Mouse (Mus musculus) T-helper 2 cell (primary cell): ENCODE results near the gene Rbm19.

Source experiments
- in situ Hi-C: fragments of 300-600 bp; cut with MboI, MseI; formaldehyde crosslinking; loops from one replicate; pipeline ENCODE4 v1.15.1; 2025; ENCODE audit warnings: high pct_unique_total_duplicates

Rbm19 gene

GRCm38 (mm10) chr5:120116261-120117050, at the start of gene Rbm19:
TSS of gene Rbm19 (plus strand) at chr5:120116465.
- in situ Hi-C loops: loop anchor here (10.0 kb wide), 1 partner anchor 1872 kb away; the partner anchor contains the start of genes 2410131K14Rik and Rnft2

DNA sequence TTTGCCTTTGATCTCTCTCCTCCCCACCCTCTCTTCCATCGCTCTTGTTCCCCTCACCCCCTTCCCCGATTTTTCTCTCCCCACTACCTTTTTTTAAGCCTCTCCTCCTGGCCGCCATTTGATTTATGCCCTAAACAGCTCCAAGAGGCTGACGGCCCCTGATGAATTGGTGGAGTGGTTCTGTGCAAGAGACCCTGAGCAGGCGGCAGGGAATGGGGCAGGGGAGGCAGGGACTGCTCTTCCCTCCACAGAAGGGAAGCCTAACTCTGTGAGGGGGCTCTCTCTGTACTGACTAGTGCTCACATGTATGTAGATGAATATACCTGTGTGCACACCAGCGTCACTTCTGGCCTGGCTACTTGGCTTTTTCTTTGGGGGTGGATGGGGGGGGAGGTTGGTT, 49.0 kb upstream of the Rbm19 start:
- in situ Hi-C loops: no loop called here

GRCm38 (mm10) chr5:120074101-120074500, 42.2 kb upstream of the Rbm19 start:
- in situ Hi-C loops: no loop called here

- in situ Hi-C loops: no loop called here
Observed at GRCm38 (mm10) chr5:120080027-120080426, 36.2 kb upstream of the Rbm19 start.

DNA sequence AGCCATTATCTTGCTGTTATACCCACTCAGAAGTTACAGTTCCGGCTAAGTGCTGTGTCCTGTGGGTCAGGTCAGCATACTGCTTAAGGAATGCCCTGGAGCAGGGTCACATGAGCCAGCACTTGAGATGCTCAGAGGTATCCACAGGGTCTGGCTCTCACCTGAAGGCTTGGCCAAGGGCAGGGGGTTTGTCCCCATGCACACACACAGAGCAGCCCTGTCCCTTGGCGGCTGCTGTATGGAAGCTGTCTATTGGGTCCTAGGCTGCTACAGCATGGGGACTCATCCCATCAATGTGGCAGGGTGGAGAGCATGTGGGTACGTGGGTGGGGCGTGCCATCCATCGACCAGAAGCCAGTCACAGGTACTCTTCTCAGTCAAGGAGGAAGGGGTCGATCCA, 35.8 kb upstream of the Rbm19 start:
- in situ Hi-C loops: no loop called here

DNA sequence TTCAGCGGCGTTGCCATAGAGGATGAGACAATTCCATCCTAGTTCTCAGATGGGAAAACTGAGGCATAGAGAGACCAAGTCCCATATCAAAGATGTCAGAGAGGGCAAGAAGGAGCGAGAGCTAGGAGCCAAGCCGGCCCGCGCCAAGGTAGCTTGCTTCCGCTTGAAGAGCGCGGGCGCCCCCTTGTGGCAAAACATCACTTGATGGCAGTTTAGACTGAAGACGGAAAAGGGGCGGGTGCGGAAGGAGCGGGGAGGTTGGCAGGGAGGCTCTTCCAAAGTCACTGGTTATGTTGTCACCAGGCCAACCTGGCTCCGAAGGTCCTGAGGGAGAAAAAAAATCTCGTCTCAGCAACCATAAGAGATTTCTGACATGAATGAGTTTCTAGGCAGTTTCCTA, 27.7 kb upstream of the Rbm19 start:
- in situ Hi-C loops: no loop called here

DNA sequence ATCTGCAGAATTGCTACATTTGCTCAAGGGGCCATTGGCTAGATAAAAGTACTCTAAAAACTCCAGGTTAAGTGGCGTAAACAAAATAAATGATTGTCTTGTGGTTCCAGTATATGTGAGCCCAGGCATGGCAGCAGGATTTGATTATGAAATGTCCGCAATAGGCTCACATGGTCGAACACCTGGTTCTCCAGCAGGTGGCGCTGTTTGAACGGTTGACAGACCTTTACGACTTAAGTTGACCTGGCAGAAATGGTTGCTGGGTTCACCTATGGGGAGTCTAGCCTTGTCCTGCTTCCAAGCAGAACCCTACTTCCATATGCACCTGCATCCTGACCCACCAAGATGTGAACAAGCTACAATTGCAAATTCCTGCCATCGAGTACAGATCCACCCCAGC, 21.7 kb upstream of the Rbm19 start:
- in situ Hi-C loops: loop anchor here (10.0 kb wide), 2 partner anchors 310 to 350 kb away; no protein-coding TSS in a partner anchor

GRCm38 (mm10) chr5:120097042-120097441, 19.2 kb upstream of the Rbm19 start:
- in situ Hi-C loops: loop anchor here (10.0 kb wide), 2 partner anchors 312 to 352 kb away; no protein-coding TSS in a partner anchor

- in situ Hi-C loops: no loop called here
Observed at GRCm38 (mm10) chr5:120100814-120101213, 15.5 kb upstream of the Rbm19 start.

- in situ Hi-C loops: no loop called here
Observed at GRCm38 (mm10) chr5:120102097-120102496, 14.2 kb upstream of the Rbm19 start.

DNA sequence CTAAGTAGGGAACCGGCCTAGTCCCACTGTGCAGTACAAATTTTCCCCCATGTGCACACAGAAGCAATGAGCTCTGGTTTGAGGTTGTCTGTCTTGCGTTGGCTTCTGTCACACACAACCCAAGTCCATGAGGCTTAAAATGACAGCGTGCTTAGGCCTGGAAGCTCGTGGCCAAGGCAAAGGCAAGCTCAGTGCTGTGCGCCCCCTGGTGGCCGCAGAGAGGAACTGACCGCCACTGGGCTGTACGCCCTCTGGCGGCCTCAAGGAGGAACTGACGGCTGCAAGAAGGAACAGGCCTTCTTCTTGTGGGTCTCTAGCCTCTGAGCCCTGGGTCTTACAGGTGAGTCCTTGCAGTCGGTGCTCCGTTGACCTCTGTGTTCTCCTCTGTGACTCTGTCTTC, 13.5 kb upstream of the Rbm19 start:
- in situ Hi-C loops: no loop called here

DNA sequence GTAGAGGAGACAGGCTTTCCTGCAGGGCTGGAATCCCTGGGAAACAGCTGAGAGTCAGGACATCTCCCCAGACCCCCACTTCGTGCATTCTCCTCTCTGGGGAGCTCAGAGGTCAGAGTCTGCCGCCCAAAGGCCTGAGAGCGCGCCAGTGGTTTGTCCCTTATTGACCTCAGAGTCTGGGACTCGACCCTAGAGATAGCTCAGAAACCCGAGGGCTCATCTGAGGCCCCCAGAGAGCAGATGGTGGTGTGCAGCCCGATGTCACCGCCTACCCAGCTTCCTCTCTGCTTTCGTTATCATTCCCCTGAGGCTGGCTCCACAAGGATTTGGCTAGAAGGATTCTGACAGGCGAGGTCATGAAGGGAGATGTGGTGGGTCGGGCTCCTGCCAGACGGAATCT, 12.8 kb upstream of the Rbm19 start:
- in situ Hi-C loops: no loop called here

- in situ Hi-C loops: no loop called here
Observed at GRCm38 (mm10) chr5:120106424-120107073, 9.7 kb upstream of the Rbm19 start.

DNA sequence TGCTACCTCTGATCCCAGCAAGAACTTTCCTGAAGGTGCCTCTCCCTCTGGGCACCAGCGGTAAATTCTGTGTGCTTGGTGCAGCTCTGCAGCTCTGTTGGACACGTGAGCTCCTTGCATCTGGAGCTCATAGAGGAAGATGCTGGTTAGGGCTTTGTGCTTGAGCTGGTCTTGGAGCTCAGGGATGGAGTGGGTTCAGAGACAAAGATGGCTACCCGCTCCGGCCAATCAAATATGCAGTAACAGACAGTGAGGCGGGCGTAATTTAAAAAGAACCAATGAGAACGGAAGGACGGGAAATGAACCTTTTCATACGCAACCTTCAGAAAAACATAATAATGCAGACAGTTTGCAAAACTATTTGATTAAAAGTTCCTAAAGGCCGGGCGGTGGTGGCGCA, 1.9 kb upstream of the Rbm19 start:
- in situ Hi-C loops: loop anchor here (10.0 kb wide), 1 partner anchor 1870 kb away; the partner anchor contains the start of genes 2410131K14Rik and Rnft2

- in situ Hi-C loops: loop anchor here (10.0 kb wide), 1 partner anchor 1872 kb away; the partner anchor contains the start of genes 2410131K14Rik and Rnft2
Observed at GRCm38 (mm10) chr5:120117161-120117560, 896 bp downstream of the Rbm19 start.

GRCm38 (mm10) chr5:120124881-120125690, 8.8 kb downstream of the Rbm19 start:
- in situ Hi-C loops: no loop called here

DNA sequence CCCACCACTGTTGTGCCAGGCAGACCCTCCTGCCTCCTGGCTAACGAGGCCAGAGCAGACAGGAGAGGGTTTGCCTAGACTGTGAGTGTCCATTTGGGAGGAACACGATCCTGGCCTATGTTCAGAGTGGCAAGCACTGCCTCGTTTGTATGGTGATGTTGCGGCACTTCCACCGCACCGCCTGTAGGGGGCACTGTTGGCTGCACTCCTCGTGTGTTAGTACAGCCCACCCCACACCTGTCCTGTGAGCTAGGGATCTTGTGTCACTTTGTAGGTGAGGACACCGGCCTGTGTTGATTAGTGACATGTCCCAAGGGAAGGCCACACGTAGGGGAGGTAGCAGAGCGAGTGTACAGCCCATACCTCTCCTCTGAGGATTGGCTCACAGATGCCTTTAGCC, 11.4 kb downstream of the Rbm19 start:
- in situ Hi-C loops: no loop called here

- in situ Hi-C loops: no loop called here
Observed at GRCm38 (mm10) chr5:120128511-120128910, 12.2 kb downstream of the Rbm19 start.

GRCm38 (mm10) chr5:120129070-120129469, 12.8 kb downstream of the Rbm19 start:
- in situ Hi-C loops: no loop called here

- in situ Hi-C loops: no loop called here
Observed at GRCm38 (mm10) chr5:120129761-120130160, 13.5 kb downstream of the Rbm19 start.

- in situ Hi-C loops: no loop called here
Observed at GRCm38 (mm10) chr5:120130163-120130562, 13.9 kb downstream of the Rbm19 start.

DNA sequence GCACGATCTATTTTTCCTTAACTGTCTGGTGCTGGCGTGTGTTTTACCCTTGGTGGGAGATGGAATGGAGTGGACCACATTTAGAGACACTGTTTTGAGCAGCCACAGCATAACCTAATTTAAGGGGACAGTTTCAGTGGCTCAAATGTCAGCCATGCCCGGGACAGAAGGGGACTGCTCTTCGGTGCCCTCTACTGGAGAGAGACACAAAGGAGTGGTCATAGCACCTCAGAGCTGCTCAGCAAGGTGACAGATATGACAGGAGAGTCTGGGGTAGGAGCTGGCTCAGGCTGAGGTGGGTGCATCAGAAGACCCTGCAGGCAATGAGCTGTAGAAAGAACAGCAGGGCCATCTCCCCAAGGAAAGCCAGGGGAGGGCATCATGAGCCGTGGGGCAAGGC, 15.3 kb downstream of the Rbm19 start:
- in situ Hi-C loops: no loop called here
